In genomic region chr9:106789363-106789762, GRCm38 (mm10) we compare ENCODE assay signal across 8 mouse cellular contexts. TPM values are rescaled to one million over a fixed set of nuclear protein-coding genes. Genes with fewer than 3 reads are reported as not detected.
DNase-seq lines count a peak whose midpoint lies in the region; ATAC-seq and TF ChIP-seq lines count a peak whose summit lies in the region.

No protein-coding gene starts in this region.

- no peak for TF ChIP-seq EP300 in CH12.LX (IDR thresholded peaks at IDR 0.05; ENCODE audit: low read length)

- TF ChIP-seq POLR2A in CH12.LX (IDR thresholded peaks at IDR 0.05; ENCODE audit: low read depth, low read length): no peak

- TF ChIP-seq RAD21 in CH12.LX (IDR thresholded peaks at IDR 0.05; ENCODE audit: low read depth, low read length): no peak

- H3K27me3 ChIP-seq in CH12.LX (replicated peaks): peaks cover 19% of the 10 kb centered on the region
- no peaks in the 10 kb centered on the region for H3K27me3 ChIP-seq in forebrain, postnatal 0 days (ENCODE audit: insufficient read depth, low read length)

- 15% methylated on average over 10 of the region's 10 CpGs for whole genome bisulfite sequencing in forebrain, postnatal 0 days

- no peak for TF ChIP-seq CTCF in CH12.LX (conservative IDR thresholded peaks at IDR 0.05 in 1 of 2, IDR thresholded peaks at IDR 0.05 in 1 of 2; ENCODE audit: low read depth in 2 of 2, low read length in 2 of 2)
- TF ChIP-seq CTCF in forebrain, postnatal 0 days (IDR thresholded peaks at IDR 0.05; ENCODE audit: low read depth): no peak

- peaks cover 3 to 26% of the 10 kb centered on the region in 2 experiments; a peak in 3 of 4 replicates for H3K4me1 ChIP-seq in CH12.LX (ENCODE audit: control insufficient read depth in 1 of 2, insufficient read depth in 2 of 2)
- H3K4me1 ChIP-seq in forebrain, postnatal 0 days (ENCODE audit: insufficient read depth): no peaks in the 10 kb centered on the region

- dilution Hi-C loops in CH12.LX (cut with MboI; ENCODE audit: extremely low pct_ligation_motif_present, extremely low pct_unique_long_range_greater_than_20kb, low sequenced_read_pairs): loop anchor here (25.0 kb wide), 1 partner anchor 102 kb away; the partner anchor contains the start of gene Tex264

- H3K9me3 ChIP-seq in CH12.LX (replicated peaks; ENCODE audit: low read length): no peaks in the 10 kb centered on the region
- no peaks in the 10 kb centered on the region for H3K9me3 ChIP-seq in forebrain, postnatal 0 days (ENCODE audit: low read length)

- peak overlapping the region; percentile 55 to 99 (median 88) for H3K4me3 ChIP-seq in CH12.LX (replicated peaks in 1 of 3; ENCODE audit: low read depth in 2 of 3, low read length in 2 of 3, poor library complexity in 1 of 3)
- peak overlapping the region; percentile 98 for H3K4me3 ChIP-seq in forebrain, postnatal 0 days (ENCODE audit: low read depth, low read length)

- in situ Hi-C loops in CH12.LX (cut with MboI; ENCODE audit: low pct_ligation_motif_present, low pct_unique_long_range_greater_than_20kb, low sequenced_read_pairs): no loop called here

- peak overlapping the region; percentile 74; the same call in 1 of the 2 replicates for H3K9ac ChIP-seq in CH12.LX (ENCODE audit: insufficient read depth, low read depth)
- H3K9ac ChIP-seq in forebrain, postnatal 0 days: peak overlapping the region; percentile 96

- DNase-seq in cerebellum, postnatal 25 days: peak; percentile 12 to 15
- DNase-seq in cerebellum, adult 18-20 months: no peak
- DNase-seq in CH12.LX (ENCODE audit: extremely low read depth): no peak
- DNase-seq in forebrain, postnatal 0 days: no peak
- peak; percentile 2 for DNase-seq in lung, postnatal 10 days
- no peak for DNase-seq in natural killer cell, adult 2 months (ENCODE audit: low spot score in 2 of 2)
- DNase-seq in thymus, postnatal 25 days: no peak

- H3K79me2 ChIP-seq in CH12.LX (replicated peaks; ENCODE audit: control insufficient read depth, extremely low read depth, insufficient read depth, poor library complexity, severe bottlenecking): peaks cover 17% of the 10 kb centered on the region

- ATAC-seq in forebrain, postnatal 0 days: peak; percentile 25; the same call in 1 of the 2 replicates
- no peak for ATAC-seq in granulocyte monocyte progenitor cell, adult 5-6 weeks (replicated peaks; ENCODE audit: poor library complexity, severe bottlenecking)

- no peaks in the 10 kb centered on the region for H3K36me3 ChIP-seq in CH12.LX (replicated peaks in 1 of 2; ENCODE audit: control insufficient read depth in 1 of 2, insufficient read depth in 1 of 2, low read length in 1 of 2)
- no peaks in the 10 kb centered on the region for H3K36me3 ChIP-seq in forebrain, postnatal 0 days (ENCODE audit: insufficient read depth)

- H3K4me2 ChIP-seq in CH12.LX (ENCODE audit: insufficient read depth, low read depth, poor library complexity, severe bottlenecking): peak overlapping the region; percentile 80
- peak overlapping the region; percentile 81 for H3K4me2 ChIP-seq in forebrain, postnatal 0 days (ENCODE audit: low read depth)

- no peak overlapping the region for H3K27ac ChIP-seq in CH12.LX (ENCODE audit: insufficient read depth, low read depth)
- peak overlapping the region; percentile 81; the same call in 1 of the 2 replicates for H3K27ac ChIP-seq in forebrain, postnatal 0 days (ENCODE audit: low read depth, low read length)

TF ChIP-seq in CH12.LX, 34 proteins besides CTCF, POLR2A, EP300 and RAD21:
- TF ChIP-seq USF2 (conservative IDR thresholded peaks at IDR 0.05; ENCODE audit: low read depth, low read length): no peak
- no peak for TF ChIP-seq MYC (IDR thresholded peaks at IDR 0.05; ENCODE audit: low read depth, low read length)
- TF ChIP-seq IRF4 (IDR thresholded peaks at IDR 0.05; ENCODE audit: low read depth, low read length): no peak
- no peak for TF ChIP-seq ETS1 (conservative IDR thresholded peaks at IDR 0.05; ENCODE audit: low read depth, low read length)
- TF ChIP-seq MXI1 (IDR thresholded peaks at IDR 0.05; ENCODE audit: low read depth, low read length): no peak

RNA-seq across cellular contexts. Expression of gene Rad54l2, which starts 0.4 kb away (rescaled TPM):
- total RNA-seq in CH12.LX (2012; rRNA removed) (11.5 and 11.6 TPM in 2 replicates), CH12.LX (2014; rRNA removed) (7.1 and 7.2 TPM in 2 replicates)
- polyA plus RNA-seq in CH12.LX (2012; ENCODE audit: insufficient read length, low read depth): 13.3 and 16.5 TPM in 2 replicates
- total RNA-seq in forebrain, postnatal 0 days (2014; rRNA removed): 18.6 and 22.7 TPM in 2 replicates
- 1.7 and 3.6 TPM in 2 replicates for polyA plus RNA-seq in forebrain, postnatal 0 days (2015; fragmentation: Nextera tagmentation; extraction: Ambion mirVana)
- 11.9 and 13.2 TPM in 2 replicates for total RNA-seq in granulocyte monocyte progenitor cell, adult 5-6 weeks (2014; fragmentation: Nextera tagmentation)
- total RNA-seq in granulocyte monocyte progenitor cell, adult 5-6 weeks (2017): 11.4 and 24.9 TPM in 2 replicates

RNA-seq across cellular contexts. Expression of gene Dcaf1, which starts 32.3 kb away (rescaled TPM):
- total RNA-seq in CH12.LX (2012; rRNA removed) (43.9 and 48.5 TPM in 2 replicates), CH12.LX (2014; rRNA removed) (40.9 and 44.9 TPM in 2 replicates)
- polyA plus RNA-seq in CH12.LX (2012; ENCODE audit: insufficient read length, low read depth): 36.1 and 42.9 TPM in 2 replicates
- total RNA-seq in forebrain, postnatal 0 days (2014; rRNA removed): 25.0 and 33.7 TPM in 2 replicates
- polyA plus RNA-seq in forebrain, postnatal 0 days (2015; fragmentation: Nextera tagmentation; extraction: Ambion mirVana): 4.7 and 8.0 TPM in 2 replicates
- 35.2 and 55.7 TPM in 2 replicates for total RNA-seq in granulocyte monocyte progenitor cell, adult 5-6 weeks (2014; fragmentation: Nextera tagmentation)
- total RNA-seq in granulocyte monocyte progenitor cell, adult 5-6 weeks (2017): 51.8 and 62.1 TPM in 2 replicates

Comparison
In these comparisons a context has a peak if more than half of its experiments do, and no peak if none do; other contexts are left out.
1. DNase-seq: peak in cerebellum, postnatal 25 days (2 of 2) and lung, postnatal 10 days (single experiment); none in cerebellum, adult 18-20 months (0 of 2), CH12.LX (single experiment), forebrain, postnatal 0 days (single experiment), natural killer cell, adult 2 months (0 of 2) and thymus, postnatal 25 days (single experiment).